17 mouse cellular contexts compared by ENCODE assay signal in the genomic region with DNA sequence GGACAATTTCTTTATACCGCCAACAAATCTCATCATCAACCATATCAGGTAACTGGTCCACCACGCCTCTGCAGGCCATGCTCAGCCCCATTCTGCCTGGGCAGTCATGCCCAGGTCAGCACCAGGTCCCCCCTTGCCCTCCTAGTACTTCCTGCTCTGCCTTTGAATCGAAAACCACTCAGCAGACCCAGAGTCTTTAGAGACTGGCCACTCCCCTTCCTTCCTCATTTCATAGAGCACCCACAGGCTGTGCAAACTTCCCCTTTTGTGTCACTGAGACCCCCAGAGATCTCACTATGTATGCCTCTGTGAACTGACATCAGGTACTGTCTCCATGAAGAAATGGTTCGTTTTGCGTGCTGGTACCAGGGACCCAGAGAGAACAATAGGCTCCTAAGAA.
DNase-seq lines count a peak whose midpoint lies in the region; ATAC-seq lines count a peak whose summit lies in the region.
"Had no signal": no experiment of that assay in that cellular context is flagged by ENCODE, and none has a peak within 500 bp of the region (broad histone marks: within the 10 kb centered on the region; RNA-seq: fewer than 3 reads in every experiment).

No protein-coding gene starts in this region.

- H3K27me3 ChIP-seq in splenic B cell, adult 2 months (ENCODE audit: control insufficient read depth, insufficient read depth, low read length, poor library complexity, severe bottlenecking), result no peaks in the 10 kb centered on the region
- H3K27me3 ChIP-seq: forebrain, embryonic 12.5 days; lung, embryonic 15.5 days; midbrain, embryonic 12.5 days had no signal

- DNase-seq in thymus, postnatal 0 days (ENCODE audit: low spot score), result peak; percentile 9
- no peak for DNase-seq in thymus, adult 18-20 months
- DNase-seq in c-Kit-positive CD71-negative TER-119-negative erythroid progenitor cells, embryonic 14.5 days (ENCODE audit: low read depth), result peak; percentile 55
- peak; percentile 81 for DNase-seq in splenic B cell, adult 2 months (ENCODE audit: low read depth, low spot score)
- DNase-seq in left cerebral cortex, adult 18-20 months (ENCODE audit: low spot score in 2 of 2), result no peak
- DNase-seq in embryo, embryonic 9.5 days (ENCODE audit: extremely low spot score), result no peak
- DNase-seq: cerebellum, adult 11 months; heart, postnatal 10 days; kidney, adult 11 months; kidney, postnatal 36 days; thymus, adult 2 months had no signal

- no peaks in the 10 kb centered on the region for H3K36me3 ChIP-seq in splenic B cell, adult 2 months (ENCODE audit: control insufficient read depth, insufficient read depth, low read length, poor library complexity, severe bottlenecking)
- H3K36me3 ChIP-seq: forebrain, embryonic 12.5 days; lung, embryonic 15.5 days; midbrain, embryonic 12.5 days had no signal

- peak; percentile 96 for ATAC-seq in megakaryocyte progenitor cell, adult 5-6 weeks (replicated peaks; ENCODE audit: poor library complexity)
- ATAC-seq: hindbrain, embryonic 16.5 days; Patski had no signal

Comparison
In these comparisons a context has a peak if more than half of its experiments do, and no peak if none do; other contexts are left out.
1. DNase-seq: peak in thymus, postnatal 0 days (single experiment), c-Kit-positive CD71-negative TER-119-negative erythroid progenitor cells, embryonic 14.5 days (single experiment) and splenic B cell, adult 2 months (single experiment); none in thymus, adult 18-20 months (0 of 2), left cerebral cortex, adult 18-20 months (0 of 2) and embryo, embryonic 9.5 days (single experiment).